Mouse (Mus musculus): ENCODE measurements at regions not wholly inside any gene's neighbourhood (a gene's known extent, or its start where the extent isn't known, plus 50 kb on each side); places are given as distances from the start of the nearest gene placed in this dataset.

DNA sequence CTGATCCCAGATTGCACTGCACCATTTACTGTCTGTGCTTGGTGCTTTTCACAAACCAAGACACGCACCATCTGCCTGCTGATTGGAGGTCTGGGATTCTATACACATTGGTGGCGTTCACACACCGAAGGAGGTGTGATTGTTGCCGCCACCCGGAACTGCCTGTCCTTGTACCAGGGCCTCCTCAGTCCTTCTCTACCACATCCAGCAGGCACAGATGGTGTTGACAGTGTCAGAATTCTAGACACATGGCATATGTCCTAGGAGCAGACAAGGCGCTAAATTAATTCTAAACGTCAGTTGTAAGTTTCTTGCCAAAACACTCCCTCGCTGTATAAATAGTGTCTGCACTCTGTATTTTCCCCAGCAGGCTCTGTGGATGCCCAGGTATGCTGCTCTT lies 115.6 kb upstream of the Card11 start:
- no peak for TF ChIP-seq CTCF (IDR thresholded peaks at IDR 0.05; ENCODE audit: borderline replicate concordance, control insufficient read depth, extremely low read depth, insufficient read depth, low read length, poor library complexity)
- TF ChIP-seq POLR2A (IDR thresholded peaks at IDR 0.05; ENCODE audit: control insufficient read depth, extremely low read depth, insufficient read depth, low read length, poor library complexity), result no peak
